Mouse (Mus musculus): ENCODE data around the gene Jph2. TPM values are rescaled to one million over a fixed set of nuclear protein-coding genes. Genes with fewer than 3 reads are reported as not detected.

The Jph2 gene
- polyA plus RNA-seq, 1 experiment: 38.4 TPM

GRCm38 (mm10) chr2:163394977-163395376, 2.8 kb downstream of the Jph2 start:
- H3K4me3 ChIP-seq (replicated peaks; ENCODE audit: extremely low read depth, low read depth, low read length): no peak overlapping the region
- DNase-seq: no peak
- 63% methylated on average over 6 of the region's 6 CpGs for WGBS
- H3K4me1 ChIP-seq (ENCODE audit: control insufficient read depth, insufficient read depth, low read length): no peaks in the 10 kb centered on the region
- TF ChIP-seq POLR2A (IDR thresholded peaks at IDR 0.05; ENCODE audit: borderline replicate concordance, extremely low read depth, low read depth, low read length) (no peak), CTCF (IDR thresholded peaks at IDR 0.05; ENCODE audit: insufficient read depth, low read length) (no peak)

- Histone ChIP-seq H3K4me3 (replicated peaks; ENCODE audit: extremely low read depth, low read depth, low read length) (no peak overlapping the region), H3K4me1 (ENCODE audit: control insufficient read depth, insufficient read depth, low read length) (no peaks in the 10 kb centered on the region)
- WGBS: 57% methylated on average over 6 of the region's 6 CpGs
- DNase-seq: no peak
- TF ChIP-seq POLR2A (IDR thresholded peaks at IDR 0.05; ENCODE audit: borderline replicate concordance, extremely low read depth, low read depth, low read length) (no peak), CTCF (IDR thresholded peaks at IDR 0.05; ENCODE audit: insufficient read depth, low read length) (no peak)
These were observed 3.8 kb downstream of the Jph2 start for GRCm38 (mm10) chr2:163393976-163394375.

GRCm38 (mm10) chr2:163393241-163393640, 4.6 kb downstream of the Jph2 start:
- DNase-seq: no peak
- TF ChIP-seq CTCF (IDR thresholded peaks at IDR 0.05; ENCODE audit: insufficient read depth, low read length): no peak
- TF ChIP-seq POLR2A (IDR thresholded peaks at IDR 0.05; ENCODE audit: borderline replicate concordance, extremely low read depth, low read depth, low read length): no peak
- WGBS: 89% methylated on average over 10 of the region's 10 CpGs

GRCm38 (mm10) chr2:163392436-163392835, 5.4 kb downstream of the Jph2 start:
- 43% methylated on average over 6 of the region's 6 CpGs for WGBS
- DNase-seq: no peak
- TF ChIP-seq CTCF (IDR thresholded peaks at IDR 0.05; ENCODE audit: insufficient read depth, low read length) (no peak), POLR2A (IDR thresholded peaks at IDR 0.05; ENCODE audit: borderline replicate concordance, extremely low read depth, low read depth, low read length) (no peak)
- Histone ChIP-seq H3K4me1 (ENCODE audit: control insufficient read depth, insufficient read depth, low read length) (no peaks in the 10 kb centered on the region), H3K4me3 (replicated peaks; ENCODE audit: extremely low read depth, low read depth, low read length) (no peak overlapping the region)

More at GRCm38 (mm10) chr2:163393241-163393640, 4.6 kb downstream of the Jph2 start:
- no peaks in the 10 kb centered on the region for H3K4me1 ChIP-seq (ENCODE audit: control insufficient read depth, insufficient read depth, low read length)
- H3K4me3 ChIP-seq (replicated peaks; ENCODE audit: extremely low read depth, low read depth, low read length): no peak overlapping the region

- WGBS: 61% methylated on average over 15 of the region's 15 CpGs
- no peak for DNase-seq
- Histone ChIP-seq H3K4me1 (ENCODE audit: control insufficient read depth, insufficient read depth, low read length) (no peaks in the 10 kb centered on the region), H3K4me3 (replicated peaks; ENCODE audit: extremely low read depth, low read depth, low read length) (no peak overlapping the region)
- TF ChIP-seq POLR2A (IDR thresholded peaks at IDR 0.05; ENCODE audit: borderline replicate concordance, extremely low read depth, low read depth, low read length): no peak
- no peak for TF ChIP-seq CTCF (IDR thresholded peaks at IDR 0.05; ENCODE audit: insufficient read depth, low read length)
These were observed 11.2 kb downstream of the Jph2 start for GRCm38 (mm10) chr2:163386423-163387190.

- no peak for TF ChIP-seq POLR2A (IDR thresholded peaks at IDR 0.05; ENCODE audit: borderline replicate concordance, extremely low read depth, low read depth, low read length)
- TF ChIP-seq CTCF (IDR thresholded peaks at IDR 0.05; ENCODE audit: insufficient read depth, low read length): no peak
- Histone ChIP-seq H3K4me1 (ENCODE audit: control insufficient read depth, insufficient read depth, low read length) (no peaks in the 10 kb centered on the region), H3K4me3 (replicated peaks; ENCODE audit: extremely low read depth, low read depth, low read length) (no peak overlapping the region)
- 89% methylated on average over 6 of the region's 6 CpGs for WGBS
- DNase-seq: no peak
These were observed 12.7 kb downstream of the Jph2 start for GRCm38 (mm10) chr2:163385126-163385525.

- Histone ChIP-seq H3K4me3 (replicated peaks; ENCODE audit: extremely low read depth, low read depth, low read length) (no peak overlapping the region), H3K4me1 (ENCODE audit: control insufficient read depth, insufficient read depth, low read length) (no peaks in the 10 kb centered on the region)
- 79% methylated on average over 8 of the region's 8 CpGs for WGBS
- TF ChIP-seq CTCF (IDR thresholded peaks at IDR 0.05; ENCODE audit: insufficient read depth, low read length) (no peak), POLR2A (IDR thresholded peaks at IDR 0.05; ENCODE audit: borderline replicate concordance, extremely low read depth, low read depth, low read length) (no peak)
- DNase-seq: no peak
These were observed 16.5 kb downstream of the Jph2 start for GRCm38 (mm10) chr2:163381246-163381645.

- Histone ChIP-seq H3K4me1 (ENCODE audit: control insufficient read depth, insufficient read depth, low read length) (no peaks in the 10 kb centered on the region), H3K4me3 (replicated peaks; ENCODE audit: extremely low read depth, low read depth, low read length) (no peak overlapping the region)
- 56% methylated on average over 5 of the region's 5 CpGs for WGBS
- DNase-seq: no peak
- TF ChIP-seq POLR2A (IDR thresholded peaks at IDR 0.05; ENCODE audit: borderline replicate concordance, extremely low read depth, low read depth, low read length): no peak
- no peak for TF ChIP-seq CTCF (IDR thresholded peaks at IDR 0.05; ENCODE audit: insufficient read depth, low read length)
These were observed 18.4 kb downstream of the Jph2 start for GRCm38 (mm10) chr2:163379366-163379765.

GRCm38 (mm10) chr2:163376082-163376481, 21.7 kb downstream of the Jph2 start:
- no peak for TF ChIP-seq POLR2A (IDR thresholded peaks at IDR 0.05; ENCODE audit: borderline replicate concordance, extremely low read depth, low read depth, low read length)
- no peak for TF ChIP-seq CTCF (IDR thresholded peaks at IDR 0.05; ENCODE audit: insufficient read depth, low read length)
- 45% methylated on average over 33 of the region's 33 CpGs for WGBS
- Histone ChIP-seq H3K4me1 (ENCODE audit: control insufficient read depth, insufficient read depth, low read length) (no peaks in the 10 kb centered on the region), H3K4me3 (replicated peaks; ENCODE audit: extremely low read depth, low read depth, low read length) (no peak overlapping the region)
- DNase-seq: no peak

- no peak for DNase-seq
- no peaks in the 10 kb centered on the region for H3K4me1 ChIP-seq (ENCODE audit: control insufficient read depth, insufficient read depth, low read length)
- 37% methylated on average over 35 of the region's 35 CpGs for WGBS
- no peak overlapping the region for H3K4me3 ChIP-seq (replicated peaks; ENCODE audit: extremely low read depth, low read depth, low read length)
- TF ChIP-seq CTCF (IDR thresholded peaks at IDR 0.05; ENCODE audit: insufficient read depth, low read length) (no peak), POLR2A (IDR thresholded peaks at IDR 0.05; ENCODE audit: borderline replicate concordance, extremely low read depth, low read depth, low read length) (no peak)
These were observed 22.3 kb downstream of the Jph2 start for GRCm38 (mm10) chr2:163375468-163375867.

Data from lung, adult 2 months (tissue).